Mouse (Mus musculus): Measurements from ENCODE around the gene Zmym3.

The Zmym3 gene

GRCm38 (mm10) chrX:101420700-101421095, at the start of gene Zmym3:
Gene Zmym3 (minus strand): TSS chrX:101420849.
- DNase-seq, result peak in 1 of 2 experiments; percentile 5

GRCm38 (mm10) chrX:101451591-101451990, 30.9 kb upstream of the Zmym3 start:
- no peak for DNase-seq

GRCm38 (mm10) chrX:101451147-101451546, 30.5 kb upstream of the Zmym3 start:
- DNase-seq, result no peak

- no peak for DNase-seq
Measured at GRCm38 (mm10) chrX:101448886-101449475, 28.3 kb upstream of the Zmym3 start, which contains the start of gene Itgb1bp2. Gene Itgb1bp2 (plus strand): TSS chrX:101449088.

- no peak for DNase-seq
Measured at GRCm38 (mm10) chrX:101429976-101430375, 9.3 kb upstream of the Zmym3 start.

- peak; percentile 75 to 80 for DNase-seq
Measured at GRCm38 (mm10) chrX:101429142-101429949, 8.7 kb upstream of the Zmym3 start, which contains the start of gene Nono. Gene Nono (plus strand): TSS chrX:101429318.

GRCm38 (mm10) chrX:101428785-101429141, 8.1 kb upstream of the Zmym3 start:
- DNase-seq, result peak in 1 of 2 experiments; percentile 21

- peak in 1 of 2 experiments; percentile 13 for DNase-seq
Measured at GRCm38 (mm10) chrX:101427774-101428173, 7.1 kb upstream of the Zmym3 start.

GRCm38 (mm10) chrX:101423462-101423861, 2.8 kb upstream of the Zmym3 start:
- DNase-seq, result no peak

- peak; percentile 83 to 88 for DNase-seq
Measured at GRCm38 (mm10) chrX:101419725-101420699, 637 bp downstream of the Zmym3 start.

GRCm38 (mm10) chrX:101418946-101419724, 1.5 kb downstream of the Zmym3 start:
- DNase-seq, result peak; percentile 53 to 68

GRCm38 (mm10) chrX:101396459-101396858, 24.2 kb downstream of the Zmym3 start:
- no peak for DNase-seq

GRCm38 (mm10) chrX:101394341-101394740, 26.3 kb downstream of the Zmym3 start:
- no peak for DNase-seq

- no peak for DNase-seq
Measured at GRCm38 (mm10) chrX:101388866-101389537, 31.6 kb downstream of the Zmym3 start.

GRCm38 (mm10) chrX:101386222-101386621, 34.4 kb downstream of the Zmym3 start:
- no peak for DNase-seq

GRCm38 (mm10) chrX:101384439-101385137, 36.1 kb downstream of the Zmym3 start:
- peak; percentile 34 to 35 for DNase-seq

GRCm38 (mm10) chrX:101383455-101383854, 37.2 kb downstream of the Zmym3 start:
- no peak for DNase-seq

GRCm38 (mm10) chrX:101379744-101380143, 40.9 kb downstream of the Zmym3 start:
- DNase-seq, result no peak

GRCm38 (mm10) chrX:101377076-101377475, 43.6 kb downstream of the Zmym3 start:
- no peak for DNase-seq

GRCm38 (mm10) chrX:101376190-101376968, 44.3 kb downstream of the Zmym3 start, which contains the start of gene Gjb1:
Gene Gjb1 (plus strand): TSS chrX:101376378.
- no peak for DNase-seq
